Mouse (Mus musculus): ENCODE data around the gene Nit2. TPM values are rescaled to one million over a fixed set of nuclear protein-coding genes. Genes with fewer than 3 reads are reported as not detected.

Nit2 gene
- total RNA-seq, 2 experiments from 2014 or later, result 13.3 to 17.6 TPM

Other genes starting within 250 kb of the Nit2 start
- not detected in 2 replicates for gene Lnp1, start 239.3 kb downstream of the Nit2 start, total RNA-seq (2015)
- gene Lnp1, start 239.3 kb downstream of the Nit2 start, total RNA-seq (2017), result not detected in 2 replicates
- 2.8 and 5.6 TPM in 2 replicates for gene Tmem45a2, start 96.0 kb downstream of the Nit2 start, total RNA-seq (2015)
- gene Tmem45a2, start 96.0 kb downstream of the Nit2 start, total RNA-seq (2017), result 1.1 TPM in 2 replicates
- gene Tomm70a, start 45.6 kb downstream of the Nit2 start, total RNA-seq (2015), result 32.9 and 33.7 TPM in 2 replicates
- 27.1 and 32.0 TPM in 2 replicates for gene Tomm70a, start 45.6 kb downstream of the Nit2 start, total RNA-seq (2017)
- 60.3 and 71.3 TPM in 2 replicates for gene Tbc1d23, start 64.2 kb upstream of the Nit2 start, total RNA-seq (2015)
- 69.3 and 70.1 TPM in 2 replicates for gene Tbc1d23, start 64.2 kb upstream of the Nit2 start, total RNA-seq (2017)
- gene Tmem30c, start 125.5 kb upstream of the Nit2 start, total RNA-seq (2015), result not detected in 2 replicates
- gene Tmem30c, start 125.5 kb upstream of the Nit2 start, total RNA-seq (2017), result not detected in 2 replicates
- gene Filip1l, start 185.8 kb upstream of the Nit2 start, total RNA-seq (2015), result 64.5 and 68.7 TPM in 2 replicates
- 36.3 and 45.5 TPM in 2 replicates for gene Filip1l, start 185.8 kb upstream of the Nit2 start, total RNA-seq (2017)

Data from megakaryocyte, adult 5-6 weeks (primary cell).